Mouse (Mus musculus): ENCODE measurements around the gene Fam167b. TPM values are rescaled to one million over a fixed set of nuclear protein-coding genes. Genes with fewer than 3 reads are reported as not detected.

Gene Fam167b
- 3.4 and 5.8 TPM in 2 replicates for polyA plus RNA-seq (2015; fragmentation: Nextera tagmentation; extraction: Ambion mirVana)

DNA sequence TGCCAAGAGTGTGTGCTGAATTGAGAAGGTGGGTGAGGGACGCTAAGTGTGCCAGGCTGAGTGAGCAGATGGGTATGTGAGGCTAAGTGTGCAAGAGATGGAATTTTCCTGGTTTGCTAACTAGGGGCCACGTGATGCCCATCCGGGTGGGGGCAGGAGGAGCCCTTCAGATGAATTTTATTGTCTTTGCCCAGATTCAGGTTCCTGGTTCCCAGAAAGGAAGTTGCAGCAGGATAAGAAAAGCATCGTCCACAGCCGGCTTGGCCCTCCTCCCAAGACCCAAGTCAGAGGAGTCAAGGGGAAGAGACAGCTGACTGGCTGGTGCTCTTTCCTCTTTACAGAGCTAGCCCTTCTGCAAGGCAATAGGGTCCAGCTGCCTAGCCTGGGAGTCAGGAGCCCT, at the start of gene Fam167b:
Gene Fam167b, minus strand, starts transcription at position 84 of the 400 bp plus-strand sequence.
- WGBS, result 88% methylated on average over 5 of the region's 5 CpGs
- Histone ChIP-seq H3K4me2 (peak within 1 kb of the TSS; percentile 22; the same call in 1 of the 2 replicates), H3K36me3 (no peaks in the 10 kb centered on the region), H3K4me3 (no peak within 1 kb of the TSS), H3K27me3 (no peaks in the 10 kb centered on the region; the same call in 1 of the 2 replicates), H3K9ac (no peak within 1 kb of the TSS), H3K9me3 (no peaks in the 10 kb centered on the region), H3K27ac (no peak within 1 kb of the TSS; the same call in 1 of the 2 replicates), H3K4me1 (peaks cover 10% of the 10 kb centered on the region; the same call in 1 of the 2 replicates)
- ATAC-seq (ENCODE audit: insufficient number of reproducible peaks, insufficient read depth, low FRiP score, low TSS enrichment, low read depth), result no peak

DNA sequence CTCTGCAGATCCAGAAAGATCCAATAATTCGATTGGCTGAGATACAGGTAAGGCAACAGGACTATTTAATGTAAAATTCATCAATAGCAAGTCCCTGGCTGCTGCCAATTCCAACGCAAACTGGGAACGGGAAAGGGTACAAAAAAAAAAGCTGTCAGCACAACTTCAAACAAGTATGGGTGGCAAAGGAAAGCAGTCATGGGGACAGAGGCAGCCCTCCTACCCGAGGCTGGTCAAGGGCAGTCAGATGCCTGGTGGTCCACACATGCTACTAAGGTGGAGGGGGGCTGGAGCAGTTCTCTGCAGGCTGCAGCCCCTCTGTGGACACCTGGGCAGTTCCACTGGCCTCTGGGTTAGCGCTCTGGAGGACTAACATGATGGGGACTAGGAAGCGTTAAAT, 47.7 kb upstream of the Fam167b start:
- no peak for ATAC-seq (ENCODE audit: insufficient number of reproducible peaks, insufficient read depth, low FRiP score, low TSS enrichment, low read depth)
- Histone ChIP-seq H3K27me3 (no peaks in the 10 kb centered on the region), H3K9me3 (no peaks in the 10 kb centered on the region), H3K9ac (no peak overlapping the region), H3K4me1 (peaks cover 34% of the 10 kb centered on the region), H3K4me3 (no peak overlapping the region), H3K27ac (no peak overlapping the region), H3K4me2 (no peak overlapping the region), H3K36me3 (peaks cover 61% of the 10 kb centered on the region)
- 73% methylated on average over 6 of the region's 6 CpGs for WGBS

DNA sequence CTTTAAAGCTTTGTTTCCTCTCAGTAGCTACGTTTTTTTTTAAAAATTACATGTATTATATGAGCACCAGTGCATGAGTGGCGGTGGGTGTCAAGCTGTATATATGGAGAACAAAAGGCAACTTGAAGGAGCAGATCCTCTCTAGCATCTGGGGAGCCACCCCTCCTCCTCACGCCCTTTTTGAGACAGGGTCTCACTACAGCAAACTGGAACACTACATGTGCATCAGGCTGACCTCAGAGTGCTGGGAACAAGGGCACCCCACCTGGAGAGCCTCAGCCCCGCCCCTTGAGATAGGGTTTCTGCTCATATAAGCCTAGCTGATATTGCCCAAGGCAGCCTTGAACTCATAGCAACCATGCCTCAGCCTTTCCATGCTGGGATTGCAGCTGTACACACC, 47.1 kb upstream of the Fam167b start:
- WGBS, result 37% methylated on average over 4 of the region's 4 CpGs
- Histone ChIP-seq H3K36me3 (peaks cover 58% of the 10 kb centered on the region), H3K27ac (peak overlapping the region; percentile 93), H3K9ac (no peak overlapping the region), H3K4me1 (peaks cover 34% of the 10 kb centered on the region), H3K4me3 (peak overlapping the region; percentile 69; the same call in 1 of the 2 replicates), H3K9me3 (no peaks in the 10 kb centered on the region), H3K27me3 (no peaks in the 10 kb centered on the region), H3K4me2 (peak overlapping the region; percentile 85)
- ATAC-seq (ENCODE audit: insufficient number of reproducible peaks, insufficient read depth, low FRiP score, low TSS enrichment, low read depth), result no peak

DNA sequence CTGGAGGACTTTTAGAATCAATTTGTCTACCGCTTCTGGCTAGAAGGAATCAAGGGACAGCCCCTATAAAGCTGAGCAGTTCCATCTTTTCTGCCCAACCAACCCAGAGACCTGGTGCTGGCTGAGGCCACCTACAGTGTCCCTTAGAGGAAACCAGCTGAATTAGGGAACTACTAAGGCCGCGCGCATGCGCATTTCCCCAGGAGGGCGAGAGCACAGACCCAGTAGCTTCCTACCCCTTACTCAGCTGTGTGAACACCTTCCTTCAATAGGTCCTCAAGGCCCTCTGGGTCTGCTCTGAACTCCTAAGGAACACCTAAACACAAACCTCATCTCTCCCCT, 46.7 kb upstream of the Fam167b start:
- H3K4me2 ChIP-seq, result peak overlapping the region; percentile 85
- H3K36me3 ChIP-seq, result peaks cover 57% of the 10 kb centered on the region
- ATAC-seq (ENCODE audit: insufficient number of reproducible peaks, insufficient read depth, low FRiP score, low TSS enrichment, low read depth), result no peak
- peak overlapping the region; percentile 69 for H3K4me3 ChIP-seq
- peak overlapping the region; percentile 93 for H3K27ac ChIP-seq
- H3K27me3 ChIP-seq, result no peaks in the 10 kb centered on the region
- H3K9ac ChIP-seq, result peak overlapping the region; percentile 85
- under 1% methylated on average over 6 of the region's 6 CpGs for WGBS
- H3K9me3 ChIP-seq, result no peaks in the 10 kb centered on the region
- H3K4me1 ChIP-seq, result peaks cover 34% of the 10 kb centered on the region

DNA sequence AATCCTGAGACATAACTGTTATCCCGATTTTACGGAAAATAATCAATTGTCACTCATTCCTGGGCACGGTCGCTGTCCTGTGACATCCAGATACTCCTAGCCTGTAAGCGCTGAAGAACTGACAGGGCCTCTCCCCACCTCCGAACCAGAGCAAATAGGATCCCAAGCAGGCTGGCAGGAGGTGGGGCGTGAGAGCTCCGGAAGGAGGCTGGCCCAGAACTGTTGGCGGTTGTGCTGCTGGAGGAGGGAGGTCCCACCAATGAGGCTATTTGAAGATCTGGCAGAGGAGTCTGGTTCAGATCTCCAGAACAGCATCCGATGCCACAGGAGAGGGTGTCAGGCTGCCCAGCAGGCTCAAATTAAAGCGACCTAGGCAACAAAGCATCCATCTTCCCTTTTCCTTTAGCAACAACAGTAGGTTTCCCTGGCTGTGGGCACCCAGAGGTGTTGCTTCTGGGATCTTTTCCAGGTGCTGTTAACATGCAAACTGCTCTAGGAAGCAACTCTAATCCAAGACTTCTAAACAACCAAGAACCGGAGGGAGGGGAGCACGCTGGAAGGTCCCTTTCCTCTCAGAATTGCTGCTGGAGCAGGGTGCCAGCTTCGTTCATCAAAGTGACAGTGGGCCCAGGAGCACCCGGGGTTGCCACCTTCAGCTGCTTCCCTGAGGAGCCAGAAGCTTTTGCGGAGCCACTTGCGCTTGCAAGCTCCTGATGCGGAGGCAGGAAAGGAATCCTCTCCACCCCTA, 46.1 kb upstream of the Fam167b start:
- peak; percentile 87 for ATAC-seq (ENCODE audit: insufficient number of reproducible peaks, insufficient read depth, low FRiP score, low TSS enrichment, low read depth)
- Histone ChIP-seq H3K9me3 (no peaks in the 10 kb centered on the region), H3K4me2 (peak overlapping the region; percentile 85), H3K36me3 (peaks cover 52% of the 10 kb centered on the region), H3K27ac (peak overlapping the region; percentile 93), H3K4me3 (peak overlapping the region; percentile 69), H3K9ac (peak overlapping the region; percentile 85), H3K27me3 (no peaks in the 10 kb centered on the region), H3K4me1 (peaks cover 34% of the 10 kb centered on the region)
- under 1% methylated on average over 18 of the region's 18 CpGs for WGBS

DNA sequence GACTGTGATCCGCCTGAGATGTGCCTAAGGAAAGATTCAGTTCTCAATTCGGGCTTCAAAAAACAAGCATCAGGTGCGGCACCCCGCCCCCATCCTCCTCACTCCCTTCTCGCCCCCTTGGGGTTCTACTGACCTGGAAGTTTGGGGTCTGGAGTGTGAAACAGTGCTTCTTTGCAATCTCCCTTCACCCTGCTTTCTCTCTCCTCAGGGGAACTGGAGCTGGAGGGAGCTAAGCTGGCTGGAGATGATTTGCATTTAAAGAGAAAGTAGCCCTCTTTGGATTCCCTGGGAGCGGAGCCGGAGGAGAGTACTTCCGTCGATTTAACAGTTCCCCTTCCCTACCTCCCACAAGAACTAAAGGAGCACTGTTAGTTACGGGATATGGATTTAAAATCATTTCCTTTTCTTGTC, 45.3 kb upstream of the Fam167b start, which contains the start of gene Ccdc28b:
Gene Ccdc28b, minus strand, starts transcription at position 267 of the 411 bp plus-strand sequence.
- no peaks in the 10 kb centered on the region for H3K27me3 ChIP-seq
- 1% methylated on average over 10 of the region's 10 CpGs for WGBS
- ATAC-seq (ENCODE audit: insufficient number of reproducible peaks, insufficient read depth, low FRiP score, low TSS enrichment, low read depth), result no peak
- H3K9ac ChIP-seq, result peak within 1 kb of the TSS; percentile 85
- H3K4me1 ChIP-seq, result peaks cover 34% of the 10 kb centered on the region
- peaks cover 44% of the 10 kb centered on the region for H3K36me3 ChIP-seq
- peak within 1 kb of the TSS; percentile 93 for H3K27ac ChIP-seq
- peak within 1 kb of the TSS; percentile 69 for H3K4me3 ChIP-seq
- no peaks in the 10 kb centered on the region for H3K9me3 ChIP-seq
- peak within 1 kb of the TSS; percentile 85 for H3K4me2 ChIP-seq

DNA sequence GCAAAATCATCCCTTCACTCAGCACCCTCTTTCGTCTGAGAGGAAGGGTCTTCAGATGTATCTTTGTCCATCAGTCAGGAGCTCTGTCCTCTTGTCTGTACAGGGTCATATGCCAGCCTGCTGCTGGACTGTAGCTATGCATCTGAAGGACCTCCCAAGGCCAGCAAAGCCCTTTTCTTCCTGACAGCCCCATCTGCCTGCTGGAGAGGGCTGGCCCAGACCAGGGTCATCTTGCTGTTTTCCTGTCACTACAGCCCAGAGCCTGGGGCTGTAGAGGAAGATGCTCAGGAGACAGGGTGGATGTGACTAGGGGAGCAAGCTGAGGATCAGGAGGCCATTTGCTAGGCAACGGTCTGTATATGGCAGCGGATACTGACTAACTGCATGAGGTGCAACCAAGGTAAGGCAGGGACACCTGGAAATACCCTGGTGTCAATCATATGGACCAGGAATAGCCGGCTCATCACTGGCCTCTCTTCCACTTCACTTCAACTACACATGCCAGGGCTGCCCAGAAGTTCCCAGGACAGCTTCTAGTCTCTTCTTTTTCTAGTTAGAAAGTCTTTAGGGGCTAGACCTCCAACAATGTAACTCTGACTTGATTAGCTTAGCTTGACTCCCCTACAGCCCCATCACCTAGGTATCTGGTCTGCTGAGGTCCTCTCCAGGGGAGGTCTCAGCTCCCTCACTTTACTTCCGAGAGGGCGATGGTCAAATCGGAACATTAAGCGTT, 44.6 kb upstream of the Fam167b start:
- no peak for ATAC-seq (ENCODE audit: insufficient number of reproducible peaks, insufficient read depth, low FRiP score, low TSS enrichment, low read depth)
- Histone ChIP-seq H3K27ac (peak overlapping the region; percentile 93), H3K9me3 (no peaks in the 10 kb centered on the region), H3K4me3 (peak overlapping the region; percentile 69), H3K4me1 (peaks cover 39% of the 10 kb centered on the region), H3K36me3 (peaks cover 37% of the 10 kb centered on the region), H3K4me2 (peak overlapping the region; percentile 85), H3K27me3 (no peaks in the 10 kb centered on the region), H3K9ac (peak overlapping the region; percentile 85)
- 22% methylated on average over 8 of the region's 8 CpGs for WGBS

DNA sequence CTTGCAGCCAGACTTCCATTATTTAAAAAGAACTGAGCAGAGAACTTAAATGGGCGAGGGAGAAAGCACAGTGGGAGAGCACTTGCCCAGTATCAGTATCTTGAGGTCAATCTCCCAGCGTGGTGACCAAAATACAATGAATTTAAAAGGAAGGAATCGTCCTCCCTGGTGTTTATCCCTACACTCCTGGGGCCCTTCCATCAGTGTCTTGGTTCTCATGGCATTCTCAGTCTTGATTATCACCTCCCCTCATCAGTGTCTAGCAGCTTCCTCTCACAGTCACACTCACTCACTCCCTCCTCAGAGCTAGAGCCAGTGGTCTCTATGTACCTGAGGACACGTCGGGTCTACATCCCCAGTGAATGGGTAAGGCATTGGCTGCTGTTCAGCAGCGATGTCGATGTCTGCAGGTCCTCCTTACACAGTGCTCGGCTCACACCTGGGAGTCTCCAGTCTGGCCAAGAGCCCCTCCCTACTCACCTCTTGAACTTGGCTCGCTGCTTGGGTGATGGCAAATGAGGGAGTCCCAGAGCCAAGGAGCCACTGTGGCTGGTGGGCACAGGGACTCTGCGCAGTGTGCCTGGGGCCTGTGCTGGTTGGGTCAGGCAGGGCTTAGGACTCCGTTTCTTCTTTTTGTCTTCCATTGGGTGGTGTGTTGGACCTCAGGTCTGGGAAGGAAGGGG, 43.9 kb upstream of the Fam167b start:
- peak overlapping the region; percentile 85 for H3K9ac ChIP-seq

DNA sequence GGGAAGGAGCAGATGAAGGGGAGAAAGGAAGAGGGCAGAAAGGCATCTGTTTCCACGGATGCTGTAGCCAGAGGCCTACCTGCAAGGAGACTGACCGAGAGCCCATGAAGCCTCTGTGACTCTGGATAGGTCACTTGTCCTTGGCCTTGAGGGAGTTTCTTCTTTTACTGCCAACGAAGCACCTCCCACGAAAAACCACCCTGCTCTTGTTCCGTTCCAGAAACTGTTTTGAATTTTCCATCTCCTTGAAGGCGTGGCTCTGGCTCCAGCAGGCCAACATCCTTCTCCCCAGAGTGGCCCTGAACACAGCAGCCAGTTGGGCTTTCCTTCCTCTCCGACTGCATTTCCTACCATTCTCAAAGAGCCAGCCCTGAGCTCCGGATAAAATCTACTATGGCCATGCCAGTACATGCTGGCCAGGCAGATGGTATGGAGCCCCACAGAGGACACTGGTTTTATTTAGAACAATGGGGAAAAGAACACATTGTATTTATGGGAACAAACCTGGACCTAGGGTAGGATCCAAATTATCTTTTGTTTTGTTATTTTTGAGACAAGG, 43.0 kb upstream of the Fam167b start:
- Histone ChIP-seq H3K27me3 (no peaks in the 10 kb centered on the region), H3K4me2 (no peak overlapping the region), H3K9ac (no peak overlapping the region), H3K4me3 (no peak overlapping the region), H3K36me3 (peaks cover 30% of the 10 kb centered on the region), H3K9me3 (no peaks in the 10 kb centered on the region), H3K4me1 (peaks cover 44% of the 10 kb centered on the region), H3K27ac (no peak overlapping the region)
- 72% methylated on average over 8 of the region's 8 CpGs for WGBS
- no peak for ATAC-seq (ENCODE audit: insufficient number of reproducible peaks, insufficient read depth, low FRiP score, low TSS enrichment, low read depth)

More for the DNA sequence above, 43.9 kb upstream of the Fam167b start:
- Histone ChIP-seq H3K27ac (peak overlapping the region; percentile 93; the same call in 1 of the 2 replicates), H3K9me3 (no peaks in the 10 kb centered on the region), H3K36me3 (peaks cover 31% of the 10 kb centered on the region), H3K27me3 (no peaks in the 10 kb centered on the region), H3K4me3 (peak overlapping the region; percentile 69), H3K4me1 (peaks cover 44% of the 10 kb centered on the region), H3K4me2 (peak overlapping the region; percentile 85)
- ATAC-seq (ENCODE audit: insufficient number of reproducible peaks, insufficient read depth, low FRiP score, low TSS enrichment, low read depth), result no peak
- WGBS, result 83% methylated on average over 11 of the region's 11 CpGs

DNA sequence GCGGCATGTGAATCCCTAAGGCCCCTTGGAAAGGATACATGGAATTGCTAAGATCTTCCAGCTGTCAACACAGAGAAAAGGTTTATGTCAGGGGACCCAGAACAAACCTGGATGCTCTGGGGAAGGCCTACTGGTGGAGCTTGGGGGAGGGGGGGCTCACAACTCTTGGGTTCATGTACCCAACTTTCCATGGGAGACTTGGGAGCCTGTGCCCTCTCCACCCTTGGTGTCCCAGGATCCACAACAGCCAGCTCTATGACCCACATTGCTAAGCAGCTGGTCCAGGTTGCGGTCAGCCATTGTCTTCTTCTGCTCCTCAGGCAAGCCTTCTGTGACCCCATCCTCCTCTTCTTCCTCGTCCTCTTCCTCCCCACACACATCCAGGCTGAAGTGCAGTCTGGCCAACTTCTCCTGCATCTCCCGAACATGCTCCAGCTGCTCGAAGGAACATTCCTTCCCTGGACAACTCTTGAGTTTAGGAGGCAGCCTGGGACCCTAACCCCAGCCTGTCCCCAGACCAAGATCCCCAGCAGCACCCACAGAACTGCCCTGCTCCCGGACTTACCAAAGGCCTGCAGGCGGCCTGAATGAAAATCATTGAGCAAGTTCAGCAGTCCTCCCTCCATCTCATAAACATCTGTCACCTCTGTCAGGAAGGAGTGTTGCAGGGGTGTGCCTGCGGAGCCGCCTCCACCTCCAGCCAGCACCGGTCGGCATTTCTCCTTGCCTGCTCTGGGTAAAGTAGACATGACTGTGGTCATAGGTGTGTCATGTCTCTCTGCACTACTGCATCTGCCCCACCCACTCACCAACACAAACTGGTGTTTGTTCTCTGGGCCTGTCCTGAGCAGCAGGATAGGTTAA, 42.3 kb upstream of the Fam167b start:
- Histone ChIP-seq H3K4me1 (peaks cover 39% of the 10 kb centered on the region), H3K9me3 (no peaks in the 10 kb centered on the region), H3K27me3 (no peaks in the 10 kb centered on the region), H3K9ac (no peak overlapping the region), H3K27ac (no peak overlapping the region), H3K36me3 (peaks cover 30% of the 10 kb centered on the region), H3K4me2 (no peak overlapping the region), H3K4me3 (no peak overlapping the region)
- ATAC-seq (ENCODE audit: insufficient number of reproducible peaks, insufficient read depth, low FRiP score, low TSS enrichment, low read depth), result no peak
- WGBS, result 88% methylated on average over 11 of the region's 11 CpGs
